Mouse (Mus musculus) neural tube, embryonic 13.5 days (tissue): ENCODE data around the gene Mex3a. TPM values are rescaled to one million over a fixed set of nuclear protein-coding genes. Genes with fewer than 3 reads are reported as not detected.
A peak's percentile ranks its signal among the peaks of the same experiment; 100 is the strongest.

Experiments
- ATAC-seq: fragments of 200-750 bp; cut with Nextera tagmentation; 2 replicates; pipeline ENCODE4 v1.8.0; 2017; ENCODE audit warnings: low read depth, mild to moderate bottlenecking, moderate TSS enrichment, moderate library complexity
- H3K27ac ChIP-seq: fragments of 300-500 bp; sonication (generic); replicated peaks from 2 replicates; pipeline ENCODE4 v1.5.1; 2015; ENCODE audit warnings: moderate library complexity, mild to moderate bottlenecking, inconsistent platforms
- H3K27me3 ChIP-seq: fragments of 300-500 bp; sonication (generic); 2 replicates; pipeline ENCODE4 v1.6.1; 2015; ENCODE audit warnings: mild to moderate bottlenecking, inconsistent platforms
- H3K36me3 ChIP-seq: fragments of 300-500 bp; sonication (generic); 2 replicates; pipeline ENCODE4 v1.6.1; 2015; ENCODE audit warnings: mild to moderate bottlenecking, inconsistent platforms
- H3K4me1 ChIP-seq: fragments of 300-500 bp; sonication (generic); replicated peaks from 2 replicates; pipeline ENCODE4 v1.6.1; 2015; ENCODE audit warnings: inconsistent platforms
- H3K4me2 ChIP-seq: fragments of 300-500 bp; sonication (generic); 2 replicates; pipeline ENCODE4 v1.6.1; 2015; ENCODE audit warnings: inconsistent platforms, mild to moderate bottlenecking, moderate library complexity
- H3K4me3 ChIP-seq: fragments of 300-500 bp; sonication (generic); 2 replicates; pipeline ENCODE4 v1.5.1; 2015; ENCODE audit warnings: mild to moderate bottlenecking, inconsistent platforms
- H3K9ac ChIP-seq: fragments of 300-500 bp; sonication (generic); 2 replicates; pipeline ENCODE4 v1.6.1; 2015; ENCODE audit warnings: moderate library complexity, mild to moderate bottlenecking, inconsistent platforms
- H3K9me3 ChIP-seq: fragments of 300-500 bp; sonication (generic); 2 replicates; pipeline ENCODE4 v1.6.1; 2016; ENCODE audit warnings: inconsistent platforms
- WGBS: fragments of 180-500 bp; shearing (Covaris S2); methylation state at CpG from one replicate; pipeline ENCODE4 v1.1.7; 2015; 5-methylcytosine and 5-hydroxymethylcytosine counted together
- polyA plus RNA-seq: library from polyadenylated mRNA; unstranded; fragments of >200 nt; fragmentation: Nextera tagmentation; extraction: Ambion mirVana; gene quantifications from 2 replicates; pipeline ENCODE4 v1.2.1, GENCODE M21; 2015

Gene Mex3a
- polyA plus RNA-seq, 1 experiment from 2014 or later = 33.7 TPM

DNA sequence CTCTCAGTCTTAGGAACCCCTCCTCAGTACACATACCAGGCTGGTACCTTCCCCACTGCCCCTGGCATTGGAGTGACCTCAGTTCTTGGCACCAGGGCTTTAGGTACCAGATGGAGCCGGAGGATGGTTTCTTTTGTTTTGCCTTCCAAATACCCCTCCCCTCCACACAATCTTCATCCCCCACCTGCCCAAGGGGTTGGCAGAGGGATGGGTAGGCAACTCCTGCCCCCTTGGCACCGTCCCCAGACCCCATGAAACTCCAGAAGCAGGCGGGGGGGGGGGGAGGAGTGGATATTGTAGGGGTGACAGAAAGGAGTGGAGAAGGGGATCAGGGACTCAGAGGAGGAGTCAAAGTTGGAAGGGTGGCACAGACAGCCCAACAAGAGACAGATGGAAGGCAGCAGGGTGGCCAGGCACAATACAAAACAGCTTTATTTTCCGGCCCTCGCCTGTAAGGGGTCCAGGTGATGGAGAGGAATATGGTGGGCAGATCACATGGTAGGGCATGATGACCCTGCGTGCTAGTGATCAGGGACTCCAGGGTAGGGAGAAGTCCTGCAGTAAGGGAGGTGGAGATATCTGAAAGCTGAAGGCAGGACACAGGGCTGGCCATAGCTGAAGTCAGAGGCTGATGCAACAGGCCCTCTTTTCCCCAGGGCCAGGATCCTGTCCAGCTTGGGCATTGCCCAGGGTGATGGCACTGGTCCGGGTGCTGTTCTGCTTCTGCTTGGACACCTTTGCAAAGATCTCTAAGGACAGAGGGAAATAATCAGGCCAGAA, 9.6 kb downstream of the Mex3a start:
- H3K4me1 ChIP-seq = peaks cover 54% of the 10 kb centered on the region
- WGBS = 49% methylated on average over 7 of the region's 7 CpGs
- ATAC-seq = peak; percentile 24

DNA sequence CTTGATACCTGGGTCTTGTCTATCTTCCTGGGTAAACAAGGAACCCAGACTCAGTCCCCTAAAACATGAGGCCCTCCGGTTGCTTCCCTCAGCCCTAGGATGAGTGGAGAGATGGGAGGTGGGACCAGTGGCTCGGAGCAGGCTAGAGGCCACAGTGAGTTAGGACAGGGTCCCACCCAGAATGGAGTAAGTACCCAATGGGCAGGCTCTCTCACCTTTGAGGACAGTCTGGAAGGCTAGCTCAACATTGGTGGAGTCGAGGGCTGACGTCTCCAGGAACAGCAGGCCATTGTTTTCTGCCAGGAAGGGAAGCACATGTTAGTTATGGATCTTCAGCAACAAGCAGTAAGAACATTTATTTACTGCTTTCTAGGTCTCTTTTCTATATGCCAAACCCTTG, 10.3 kb downstream of the Mex3a start:
- Histone ChIP-seq H3K27ac (peak overlapping the region; percentile 65), H3K9ac (no peak overlapping the region), H3K36me3 (peaks cover 36% of the 10 kb centered on the region), H3K4me2 (no peak overlapping the region), H3K9me3 (no peaks in the 10 kb centered on the region), H3K4me1 (peaks cover 47% of the 10 kb centered on the region), H3K4me3 (no peak overlapping the region), H3K27me3 (no peaks in the 10 kb centered on the region)
- 70% methylated on average over 4 of the region's 4 CpGs for WGBS
- no peak for ATAC-seq

More for the DNA sequence above, 9.6 kb downstream of the Mex3a start:
- H3K27ac ChIP-seq = peak overlapping the region; percentile 65
- H3K9ac ChIP-seq = no peak overlapping the region
- no peak overlapping the region for H3K4me3 ChIP-seq
- H3K27me3 ChIP-seq = no peaks in the 10 kb centered on the region
- H3K9me3 ChIP-seq = no peaks in the 10 kb centered on the region
- H3K4me2 ChIP-seq = no peak overlapping the region
- H3K36me3 ChIP-seq = peaks cover 42% of the 10 kb centered on the region

DNA sequence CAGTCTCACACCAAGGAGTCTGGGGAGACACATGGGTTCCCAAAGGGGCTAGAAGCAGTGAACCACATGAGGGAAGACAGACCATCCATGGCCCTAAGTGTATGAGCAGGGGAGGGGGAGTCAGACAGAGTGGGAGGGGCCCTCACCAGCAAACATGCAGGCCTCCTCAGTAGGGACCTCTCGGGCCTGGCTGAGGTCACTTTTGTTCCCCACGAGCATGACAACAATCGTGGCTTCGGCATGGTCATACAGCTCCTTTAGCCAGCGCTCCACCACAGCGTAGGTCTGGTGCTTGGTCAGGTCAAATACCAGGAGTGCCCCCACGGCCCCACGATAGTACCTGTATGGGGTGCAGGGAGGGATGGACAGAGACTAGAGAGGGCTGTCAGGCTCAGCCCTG, 11.0 kb downstream of the Mex3a start:
- Histone ChIP-seq H3K27ac (no peak overlapping the region), H3K4me3 (no peak overlapping the region), H3K9ac (no peak overlapping the region), H3K4me2 (no peak overlapping the region), H3K4me1 (peaks cover 40% of the 10 kb centered on the region), H3K27me3 (no peaks in the 10 kb centered on the region), H3K9me3 (no peaks in the 10 kb centered on the region), H3K36me3 (peaks cover 29% of the 10 kb centered on the region)
- 84% methylated on average over 8 of the region's 8 CpGs for WGBS
- ATAC-seq = no peak

DNA sequence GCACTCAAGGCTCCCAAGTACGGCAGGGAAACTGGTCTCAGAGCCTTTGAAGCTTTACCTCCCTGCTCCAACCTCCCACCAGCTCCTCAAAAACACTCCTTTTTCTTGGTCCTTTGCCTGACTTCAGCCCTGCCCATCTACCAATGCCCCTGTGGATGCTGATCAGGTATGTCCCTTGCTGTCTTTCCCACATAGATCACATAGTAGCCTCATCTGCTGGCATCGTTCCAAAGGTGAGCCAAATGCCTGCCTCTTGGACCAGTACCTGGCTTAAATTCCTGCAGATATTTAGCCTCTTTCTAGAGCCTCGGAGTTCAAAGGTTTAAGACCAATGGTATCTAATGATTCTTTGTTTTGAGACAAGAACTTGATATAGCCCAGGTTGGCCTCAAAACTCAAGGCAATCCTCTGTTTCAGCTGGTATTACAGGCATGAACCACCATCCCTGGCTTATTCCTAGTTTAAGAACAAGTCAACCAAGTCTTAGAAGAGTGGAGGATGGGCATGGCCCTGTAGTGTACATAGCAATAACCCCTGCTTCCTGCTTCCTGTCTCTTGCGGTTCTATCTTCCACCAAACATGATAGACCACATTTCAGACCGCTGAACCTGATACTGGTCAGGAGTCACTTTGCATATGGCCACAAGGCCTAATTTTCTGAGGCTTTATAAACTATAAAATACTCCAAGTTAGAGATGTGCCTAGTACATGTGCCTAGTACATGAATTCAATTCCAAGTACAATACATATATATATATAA, 11.6 kb downstream of the Mex3a start:
- no peak overlapping the region for H3K4me2 ChIP-seq
- peaks cover 34% of the 10 kb centered on the region for H3K4me1 ChIP-seq
- no peak overlapping the region for H3K4me3 ChIP-seq
- H3K27ac ChIP-seq = no peak overlapping the region
- 71% methylated on average over 5 of the region's 5 CpGs for WGBS
- H3K36me3 ChIP-seq = peaks cover 22% of the 10 kb centered on the region
- H3K9ac ChIP-seq = no peak overlapping the region
- ATAC-seq = no peak
- no peaks in the 10 kb centered on the region for H3K9me3 ChIP-seq
- H3K27me3 ChIP-seq = no peaks in the 10 kb centered on the region

DNA sequence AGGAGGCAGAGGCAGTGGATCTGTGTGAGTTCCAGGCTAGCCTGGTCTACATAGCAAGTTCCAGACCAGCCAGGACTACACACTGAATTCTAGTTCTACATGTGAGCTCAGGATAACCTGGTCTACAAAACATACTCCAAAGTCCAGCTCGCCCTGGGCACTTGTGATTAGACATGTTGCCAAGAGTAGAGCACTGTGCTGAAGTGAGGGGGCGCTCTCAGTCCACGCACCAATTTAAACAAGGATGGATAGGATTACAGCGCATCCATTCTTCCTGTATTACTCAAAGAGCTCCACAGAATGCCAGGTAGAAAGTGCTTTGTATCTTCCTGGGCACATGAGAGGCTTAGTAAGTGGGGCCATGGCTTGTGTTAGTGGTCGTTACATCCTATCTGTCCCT, 12.3 kb downstream of the Mex3a start:
- Histone ChIP-seq H3K27ac (no peak overlapping the region), H3K9me3 (no peaks in the 10 kb centered on the region), H3K4me1 (peaks cover 29% of the 10 kb centered on the region), H3K36me3 (peaks cover 18% of the 10 kb centered on the region), H3K27me3 (no peaks in the 10 kb centered on the region), H3K4me3 (no peak overlapping the region), H3K4me2 (no peak overlapping the region), H3K9ac (no peak overlapping the region)
- WGBS = 52% methylated on average over 5 of the region's 5 CpGs
- ATAC-seq = no peak

DNA sequence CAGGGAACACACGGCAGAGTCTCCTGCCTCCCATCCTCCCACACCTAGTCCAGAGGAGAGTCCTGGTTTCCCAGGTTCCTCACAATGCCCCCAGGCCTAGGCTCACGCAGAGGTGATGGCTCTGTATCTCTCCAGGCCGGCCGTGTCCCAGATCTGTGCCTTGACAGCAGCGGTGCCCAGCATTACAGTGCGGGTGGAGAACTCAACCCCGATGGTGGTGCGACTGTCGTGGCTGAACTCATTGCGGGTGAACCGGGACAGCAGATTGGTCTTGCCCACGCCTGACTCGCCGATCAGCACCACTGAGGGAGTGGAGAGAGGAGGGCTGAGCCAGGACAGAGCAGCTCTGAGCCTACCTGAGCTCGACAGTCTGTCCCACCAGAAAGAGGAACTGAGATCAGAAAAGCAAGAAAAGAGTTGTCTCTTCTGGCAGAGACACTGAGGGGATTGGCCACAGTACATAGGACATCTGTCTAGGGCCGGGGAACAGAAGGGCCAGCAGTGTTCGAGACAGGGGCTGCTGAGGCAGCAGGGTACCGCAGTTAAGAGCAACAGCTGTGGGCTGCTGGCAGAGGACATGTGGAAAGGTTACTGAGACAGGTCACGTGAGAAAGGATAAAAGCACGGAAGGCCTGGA, 12.9 kb downstream of the Mex3a start:
- no peak overlapping the region for H3K27ac ChIP-seq
- H3K9ac ChIP-seq = no peak overlapping the region
- H3K27me3 ChIP-seq = no peaks in the 10 kb centered on the region
- no peak for ATAC-seq
- no peak overlapping the region for H3K4me3 ChIP-seq
- H3K4me2 ChIP-seq = no peak overlapping the region
- peaks cover 14% of the 10 kb centered on the region for H3K36me3 ChIP-seq
- no peaks in the 10 kb centered on the region for H3K9me3 ChIP-seq
- 69% methylated on average over 20 of the region's 20 CpGs for WGBS
- H3K4me1 ChIP-seq = peaks cover 24% of the 10 kb centered on the region

DNA sequence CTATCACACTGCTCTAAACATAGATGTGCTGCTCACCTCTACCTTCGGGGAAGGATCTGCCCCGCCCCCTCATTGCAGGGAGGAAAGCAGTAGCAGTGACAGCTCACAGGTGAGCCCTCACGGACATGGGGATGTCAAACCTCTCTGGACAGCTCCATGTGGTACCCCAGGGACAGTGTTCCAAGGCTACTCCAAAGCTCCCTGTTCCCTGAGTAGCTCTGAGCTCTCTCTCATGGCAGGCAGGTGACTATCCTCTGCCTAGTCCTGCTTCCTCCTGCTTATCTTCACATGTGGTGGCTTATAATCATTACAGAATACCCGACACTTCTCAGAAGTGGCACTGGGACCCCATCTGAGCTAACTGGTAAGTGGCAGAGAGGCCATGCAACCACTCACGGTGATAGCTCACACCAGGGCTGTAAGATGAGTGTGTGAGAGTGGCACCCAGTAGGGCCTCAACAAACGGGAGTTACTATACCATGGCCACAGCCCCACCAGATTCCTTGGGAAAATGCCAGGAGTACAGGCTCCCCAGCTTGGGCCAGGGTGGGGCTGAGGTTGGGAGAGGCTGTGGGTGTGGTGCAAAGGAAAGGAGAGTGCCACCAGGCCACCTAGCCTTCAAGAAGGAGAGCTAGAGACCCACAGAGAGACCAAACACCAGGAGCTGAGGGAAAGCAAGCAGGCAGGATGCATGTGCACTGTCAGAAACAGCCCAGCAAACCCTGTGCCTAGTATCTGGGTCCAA, 14.7 kb downstream of the Mex3a start:
- Histone ChIP-seq H3K36me3 (no peaks in the 10 kb centered on the region), H3K4me2 (no peak overlapping the region)
- WGBS = 76% methylated on average over 6 of the region's 6 CpGs

DNA sequence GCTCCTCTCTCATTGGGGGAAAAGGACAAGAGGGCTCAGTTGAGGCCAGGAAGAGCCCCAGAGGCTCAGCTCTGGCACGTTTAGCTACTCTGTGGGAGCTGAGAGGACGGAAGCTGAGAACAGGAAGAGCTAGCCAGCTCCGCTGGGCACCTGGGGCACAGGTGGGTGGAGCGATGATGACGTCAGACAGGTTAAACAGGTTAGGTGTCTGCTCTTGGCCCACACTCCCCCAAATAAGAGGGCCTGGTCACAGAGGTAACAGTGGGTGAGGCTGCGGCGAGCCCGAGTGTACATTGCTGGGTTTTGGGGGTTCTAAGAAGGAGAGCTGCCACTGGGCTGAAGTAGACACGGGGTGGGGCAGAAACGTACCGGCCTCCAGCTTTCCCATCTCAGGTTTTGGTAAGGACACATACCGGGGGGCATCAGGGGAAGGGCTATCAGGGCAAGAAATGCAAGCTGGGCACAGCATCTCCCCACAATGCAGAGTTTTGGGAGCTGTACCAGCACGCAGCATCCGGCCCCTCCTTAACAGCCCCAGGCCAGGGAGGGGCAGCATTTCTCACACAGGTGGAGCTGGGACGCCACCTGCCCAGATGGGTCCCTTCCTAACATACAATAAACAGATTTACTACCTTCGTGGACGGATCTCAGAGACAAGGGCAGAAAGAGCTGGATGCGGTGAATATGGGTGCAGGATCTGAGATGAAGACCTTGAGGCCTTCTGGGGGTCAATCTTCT, 16.2 kb downstream of the Mex3a start, which contains the start of gene Rab25:
Gene Rab25, minus strand, starts transcription at position 121 of the 738 bp plus-strand sequence.
- no peak within 1 kb of the TSS for H3K27ac ChIP-seq
- no peak within 1 kb of the TSS for H3K4me3 ChIP-seq
- H3K36me3 ChIP-seq = no peaks in the 10 kb centered on the region
- no peaks in the 10 kb centered on the region for H3K27me3 ChIP-seq
- no peak within 1 kb of the TSS for H3K4me2 ChIP-seq
- no peaks in the 10 kb centered on the region for H3K9me3 ChIP-seq
- H3K4me1 ChIP-seq = peaks cover 22% of the 10 kb centered on the region
- 55% methylated on average over 18 of the region's 18 CpGs for WGBS
- peak within 1 kb of the TSS; percentile 31; the same call in 1 of the 2 replicates for H3K9ac ChIP-seq
- no peak for ATAC-seq

More for the DNA sequence above, 14.7 kb downstream of the Mex3a start:
- Histone ChIP-seq H3K9ac (no peak overlapping the region), H3K9me3 (no peaks in the 10 kb centered on the region), H3K4me3 (no peak overlapping the region), H3K27ac (no peak overlapping the region), H3K27me3 (no peaks in the 10 kb centered on the region), H3K4me1 (peaks cover 21% of the 10 kb centered on the region)
- ATAC-seq = no peak

DNA sequence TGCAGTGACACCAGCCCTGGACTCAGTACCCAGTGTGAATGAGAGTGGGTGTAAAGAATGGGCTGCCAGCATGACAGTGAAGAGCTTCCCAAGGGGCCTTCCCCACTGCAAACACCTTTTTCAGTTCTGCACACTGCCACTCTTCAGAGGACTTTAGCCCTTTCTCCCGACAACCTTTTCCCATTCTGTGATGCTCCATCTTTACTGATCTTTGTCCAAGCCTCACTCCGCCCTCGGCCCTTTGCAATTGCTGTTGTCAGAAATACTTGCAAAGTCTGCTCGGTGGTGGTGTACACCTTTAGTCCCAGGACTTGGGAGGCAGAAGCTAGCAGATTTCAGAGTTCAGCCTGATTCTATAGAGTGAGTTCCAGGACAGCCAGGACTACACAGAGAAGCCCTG, 19.4 kb downstream of the Mex3a start:
- Histone ChIP-seq H3K27ac (no peak overlapping the region), H3K4me1 (peaks cover 38% of the 10 kb centered on the region), H3K9ac (peak overlapping the region; percentile 77; the same call in 1 of the 2 replicates), H3K36me3 (peaks cover 12% of the 10 kb centered on the region), H3K9me3 (no peaks in the 10 kb centered on the region), H3K27me3 (no peaks in the 10 kb centered on the region), H3K4me2 (peak overlapping the region; percentile 72), H3K4me3 (peak overlapping the region; percentile 91)
- 87% methylated on average over 4 of the region's 4 CpGs for WGBS
- ATAC-seq = no peak

DNA sequence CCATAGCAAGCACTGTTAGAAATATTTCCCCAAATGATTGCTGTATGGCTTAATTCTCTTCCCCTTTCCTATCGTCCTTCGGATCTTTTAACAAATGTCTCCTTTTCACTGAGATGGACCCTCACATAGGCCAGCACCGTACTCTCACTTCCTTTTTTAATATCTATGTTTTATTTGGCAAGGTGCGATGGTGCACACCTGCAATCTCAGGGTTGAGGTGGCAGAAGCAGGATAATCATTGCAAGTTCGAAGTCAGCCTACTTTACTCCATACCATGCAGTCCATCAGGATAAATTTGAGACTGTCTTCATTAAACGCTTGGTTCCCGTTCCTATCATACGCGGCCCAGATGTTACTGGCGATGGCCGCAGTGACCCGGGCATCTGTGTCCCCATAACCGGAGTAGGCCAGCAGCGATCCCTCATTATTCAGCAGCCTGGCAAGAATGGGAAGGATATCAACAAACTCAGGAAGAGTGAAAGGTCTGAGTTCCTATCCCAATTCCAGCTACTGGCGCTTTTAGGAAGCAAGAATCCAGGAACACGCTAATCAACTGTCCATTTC, 20.0 kb downstream of the Mex3a start:
- ATAC-seq = no peak
- peak overlapping the region; percentile 91 for H3K4me3 ChIP-seq
- H3K36me3 ChIP-seq = peaks cover 18% of the 10 kb centered on the region
- H3K9me3 ChIP-seq = no peaks in the 10 kb centered on the region
- peaks cover 38% of the 10 kb centered on the region for H3K4me1 ChIP-seq
- peak overlapping the region; percentile 72 for H3K4me2 ChIP-seq
- WGBS = 25% methylated on average over 16 of the region's 16 CpGs
- H3K27me3 ChIP-seq = no peaks in the 10 kb centered on the region
- H3K9ac ChIP-seq = peak overlapping the region; percentile 77
- H3K27ac ChIP-seq = peak overlapping the region; percentile 95
